Mouse (Mus musculus): ENCODE measurements around the gene Taf3.

DNA sequence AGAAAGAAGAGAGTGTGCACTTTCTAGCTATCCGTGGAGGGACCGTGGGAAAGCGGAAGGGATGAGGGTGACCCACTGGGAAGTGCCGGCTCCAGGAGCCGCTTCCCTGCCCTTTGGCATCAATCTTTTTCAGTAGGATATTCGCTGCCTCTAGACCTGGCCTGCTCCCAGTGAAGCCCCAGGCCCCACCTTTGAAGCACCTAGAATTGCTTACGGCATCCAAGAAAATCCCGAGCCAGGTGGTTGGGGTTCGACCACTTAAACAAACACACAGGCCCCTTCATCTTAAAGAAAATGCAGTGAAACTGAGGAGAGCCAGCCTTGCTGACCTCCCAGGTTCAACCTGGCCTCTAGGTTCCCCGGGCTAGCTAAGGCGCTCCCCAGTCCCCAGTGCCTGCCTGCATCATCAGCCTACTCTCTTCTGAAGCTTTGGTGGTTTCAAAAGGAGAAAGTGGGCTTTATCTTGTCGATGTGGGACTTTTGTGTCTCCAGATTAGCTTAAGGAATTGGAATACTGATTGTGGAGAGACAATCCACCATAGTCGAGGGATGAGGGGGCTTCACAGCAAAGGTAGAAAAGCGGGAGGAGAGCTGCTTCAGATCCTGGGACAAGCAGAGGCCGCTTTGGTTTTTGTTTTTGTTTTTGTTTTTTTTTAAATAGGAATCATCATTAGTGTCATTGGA is 163.7 kb downstream of the Taf3 start:
- TF ChIP-seq CTCF (IDR thresholded peaks at IDR 0.05; ENCODE audit: low read depth, low read length): no peak
- TF ChIP-seq TAL1 (conservative IDR thresholded peaks at IDR 0.05; ENCODE audit: low read depth, low read length): no peak

Data from G1E (cell line).